ENCODE assay signal across 8 mouse cellular contexts in the genomic region with DNA sequence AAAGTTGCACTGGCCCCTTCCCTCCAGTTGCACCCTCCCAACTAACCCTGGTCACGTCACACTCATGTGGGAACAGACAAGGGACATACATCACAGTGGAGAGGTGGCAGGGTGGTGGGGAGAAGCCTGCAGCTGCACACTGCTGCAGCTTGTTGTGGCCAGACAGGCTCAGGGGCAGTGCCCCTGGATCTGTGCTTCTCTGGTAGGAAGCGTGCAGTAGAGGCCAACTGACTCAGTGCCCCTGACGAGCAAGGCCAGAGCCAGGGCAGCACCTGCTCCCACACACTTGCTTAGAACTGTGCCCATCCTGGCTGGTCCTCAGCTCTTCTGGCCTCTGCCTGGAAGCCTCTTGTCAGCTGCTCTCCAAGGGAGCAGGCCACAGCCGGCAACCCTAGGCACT. TPM values are rescaled to one million over a fixed set of nuclear protein-coding genes. Genes with fewer than 3 reads are reported as not detected.
DNase-seq lines count a peak whose midpoint lies in the region; ATAC-seq lines count a peak whose summit lies in the region.

No protein-coding gene starts in this region.

- WGBS in heart, embryonic 13.5 days: 72% methylated on average over 4 of the region's 4 CpGs
- WGBS in forebrain, embryonic 14.5 days: 75% methylated on average over 4 of the region's 4 CpGs
- 76% methylated on average over 4 of the region's 4 CpGs for WGBS in liver, embryonic 13.5 days (ENCODE audit: insufficient replicate concordance)

- peaks cover 46% of the 10 kb centered on the region for H3K4me1 ChIP-seq in heart, embryonic 13.5 days
- peaks cover 21% of the 10 kb centered on the region for H3K4me1 ChIP-seq in forebrain, embryonic 14.5 days (ENCODE audit: control insufficient read depth, insufficient read depth, low read length)
- H3K4me1 ChIP-seq in liver, embryonic 13.5 days (replicated peaks): peaks cover 71% of the 10 kb centered on the region

- intact Hi-C loops in heart, postnatal 25 days (cut with DNase I): no loop called here

- H3K4me2 ChIP-seq in heart, embryonic 13.5 days: peak overlapping the region; percentile 100
- H3K4me2 ChIP-seq in forebrain, embryonic 14.5 days (ENCODE audit: low read length): peak overlapping the region; percentile 98
- peak overlapping the region; percentile 96 for H3K4me2 ChIP-seq in liver, embryonic 13.5 days

- no peaks in the 10 kb centered on the region for H3K9me3 ChIP-seq in heart, embryonic 13.5 days
- H3K9me3 ChIP-seq in forebrain, embryonic 14.5 days (replicated peaks; ENCODE audit: control insufficient read depth, low read length): no peaks in the 10 kb centered on the region
- H3K9me3 ChIP-seq in liver, embryonic 13.5 days (replicated peaks): no peaks in the 10 kb centered on the region

- peaks cover 70% of the 10 kb centered on the region for H3K36me3 ChIP-seq in heart, embryonic 13.5 days
- H3K36me3 ChIP-seq in forebrain, embryonic 14.5 days (ENCODE audit: control insufficient read depth, insufficient read depth, low read length): peaks cover 64% of the 10 kb centered on the region
- peaks cover 73% of the 10 kb centered on the region for H3K36me3 ChIP-seq in liver, embryonic 13.5 days

- no peak overlapping the region for H3K27ac ChIP-seq in heart, embryonic 13.5 days (replicated peaks)
- no peak overlapping the region for H3K27ac ChIP-seq in forebrain, embryonic 14.5 days (ENCODE audit: low read depth, low read length)
- peak overlapping the region; percentile 90 for H3K27ac ChIP-seq in liver, embryonic 13.5 days

- H3K9ac ChIP-seq in heart, embryonic 13.5 days: peak overlapping the region; percentile 30; the same call in 1 of the 2 replicates
- 0 out of 2 replicates have a peak overlapping the region, but pooled peaks have one; percentile 17 for H3K9ac ChIP-seq in forebrain, embryonic 14.5 days (ENCODE audit: low read length)
- H3K9ac ChIP-seq in liver, embryonic 13.5 days: peak overlapping the region; percentile 95

- H3K4me3 ChIP-seq in heart, embryonic 13.5 days: peak overlapping the region; percentile 87
- peak overlapping the region; percentile 81 for H3K4me3 ChIP-seq in forebrain, embryonic 14.5 days (ENCODE audit: low read depth, low read length)
- peak overlapping the region; percentile 95 for H3K4me3 ChIP-seq in liver, embryonic 13.5 days (replicated peaks)

- ATAC-seq in heart, embryonic 13.5 days (ENCODE audit: extremely low read depth, insufficient number of reproducible peaks, low FRiP score, low TSS enrichment): no peak
- no peak for ATAC-seq in forebrain, embryonic 14.5 days
- ATAC-seq in liver, embryonic 13.5 days (ENCODE audit: low read depth): no peak

- DNase-seq in heart, postnatal 25 days (ENCODE audit: low spot score): no peak
- DNase-seq in adrenal gland, postnatal 25 days: peak; percentile 50
- DNase-seq in forebrain, embryonic 14.5 days (ENCODE audit: low spot score): no peak
- DNase-seq in liver, embryonic 13.5 days: no peak
- DNase-seq in retina, embryonic 14.5 days (ENCODE audit: low spot score): no peak
- no peak for DNase-seq in embryo, embryonic 10.5 days (ENCODE audit: low spot score)
- no peak for DNase-seq in gastrocnemius, postnatal 25 days

- H3K27me3 ChIP-seq in heart, embryonic 13.5 days (replicated peaks): no peaks in the 10 kb centered on the region
- H3K27me3 ChIP-seq in forebrain, embryonic 14.5 days (replicated peaks; ENCODE audit: control insufficient read depth, insufficient read depth, low read length): no peaks in the 10 kb centered on the region
- no peaks in the 10 kb centered on the region for H3K27me3 ChIP-seq in liver, embryonic 13.5 days

RNA-seq across cellular contexts. Expression of gene Nme3, which starts 1.3 kb away (rescaled TPM):
- 32.0 and 41.0 TPM in 2 replicates for polyA plus RNA-seq in heart, embryonic 13.5 days (2015; fragmentation: Nextera tagmentation; extraction: Ambion mirVana)
- 10 to 100 TPM; 33.9 to 35.6 TPM for total RNA-seq in heart, postnatal 25 days (2021)
- 85.2 and 112 TPM in 2 replicates for total RNA-seq in adrenal gland, postnatal 25 days (2021)
- 79.7 and 93.4 TPM in 2 replicates for polyA plus RNA-seq in forebrain, embryonic 14.5 days (2014; fragmentation: Nextera tagmentation; extraction: Ambion mirVana)
- 65.6 and 66.8 TPM in 2 replicates for polyA plus RNA-seq in liver, embryonic 13.5 days (2015; fragmentation: Nextera tagmentation; extraction: Ambion mirVana)
- 1 to 10 TPM; 7.7 to 9.8 TPM for total RNA-seq in gastrocnemius, postnatal 25 days (2021)

RNA-seq across cellular contexts. Expression of gene Mrps34, which starts 2.7 kb away (rescaled TPM):
- 79.2 and 81.5 TPM in 2 replicates for polyA plus RNA-seq in heart, embryonic 13.5 days (2015; fragmentation: Nextera tagmentation; extraction: Ambion mirVana)
- 100 to 1,000 TPM; 110 to 111 TPM for total RNA-seq in heart, postnatal 25 days (2021)
- 147 and 189 TPM in 2 replicates for total RNA-seq in adrenal gland, postnatal 25 days (2021)
- 73.5 and 78.4 TPM in 2 replicates for polyA plus RNA-seq in forebrain, embryonic 14.5 days (2014; fragmentation: Nextera tagmentation; extraction: Ambion mirVana)
- polyA plus RNA-seq in liver, embryonic 13.5 days (2015; fragmentation: Nextera tagmentation; extraction: Ambion mirVana): 84.2 TPM in 2 replicates
- 100 to 1,000 TPM in 1 of 2 experiments, 10 to 100 TPM in 1; 85.9 to 105 TPM for total RNA-seq in gastrocnemius, postnatal 25 days (2021)

RNA-seq across cellular contexts. Expression of gene Eme2, which starts 2.7 kb away (rescaled TPM):
- polyA plus RNA-seq in heart, embryonic 13.5 days (2015; fragmentation: Nextera tagmentation; extraction: Ambion mirVana): 20.7 and 22.5 TPM in 2 replicates
- 10 to 100 TPM; 17.8 to 19.9 TPM for total RNA-seq in heart, postnatal 25 days (2021)
- 54.0 and 69.2 TPM in 2 replicates for total RNA-seq in adrenal gland, postnatal 25 days (2021)
- 18.2 and 23.3 TPM in 2 replicates for polyA plus RNA-seq in forebrain, embryonic 14.5 days (2014; fragmentation: Nextera tagmentation; extraction: Ambion mirVana)
- polyA plus RNA-seq in liver, embryonic 13.5 days (2015; fragmentation: Nextera tagmentation; extraction: Ambion mirVana): 13.8 and 14.6 TPM in 2 replicates
- 10 to 100 TPM in 1 of 2 experiments, 1 to 10 TPM in 1; 8.8 to 10.4 TPM for total RNA-seq in gastrocnemius, postnatal 25 days (2021)

RNA-seq across cellular contexts. Expression of gene Spsb3, which starts 11.2 kb away (rescaled TPM):
- 27.8 and 29.9 TPM in 2 replicates for polyA plus RNA-seq in heart, embryonic 13.5 days (2015; fragmentation: Nextera tagmentation; extraction: Ambion mirVana)
- total RNA-seq in heart, postnatal 25 days (2021): 10 to 100 TPM; 33.4 to 36.3 TPM
- total RNA-seq in adrenal gland, postnatal 25 days (2021): 29.2 and 30.9 TPM in 2 replicates
- polyA plus RNA-seq in forebrain, embryonic 14.5 days (2014; fragmentation: Nextera tagmentation; extraction: Ambion mirVana): 78.3 and 85.0 TPM in 2 replicates
- polyA plus RNA-seq in liver, embryonic 13.5 days (2015; fragmentation: Nextera tagmentation; extraction: Ambion mirVana): 37.9 and 38.4 TPM in 2 replicates
- total RNA-seq in gastrocnemius, postnatal 25 days (2021): 10 to 100 TPM; 27.8 to 31.5 TPM

RNA-seq across cellular contexts. Expression of gene Nubp2, which starts 11.5 kb away (rescaled TPM):
- 36.1 and 41.4 TPM in 2 replicates for polyA plus RNA-seq in heart, embryonic 13.5 days (2015; fragmentation: Nextera tagmentation; extraction: Ambion mirVana)
- 10 to 100 TPM; 18.2 to 19.4 TPM for total RNA-seq in heart, postnatal 25 days (2021)
- 55.1 and 55.9 TPM in 2 replicates for total RNA-seq in adrenal gland, postnatal 25 days (2021)
- polyA plus RNA-seq in forebrain, embryonic 14.5 days (2014; fragmentation: Nextera tagmentation; extraction: Ambion mirVana): 89.6 and 96.1 TPM in 2 replicates
- polyA plus RNA-seq in liver, embryonic 13.5 days (2015; fragmentation: Nextera tagmentation; extraction: Ambion mirVana): 89.3 and 93.2 TPM in 2 replicates
- total RNA-seq in gastrocnemius, postnatal 25 days (2021): 10 to 100 TPM; 10.2 to 13.1 TPM

Comparison
In these comparisons a context has a peak if more than half of its experiments do, and no peak if none do; other contexts are left out.
1. H3K9ac ChIP-seq: peak in every context shown above with its lines; median percentile 95 in liver, embryonic 13.5 days; 30 in heart, embryonic 13.5 days; 17 in forebrain, embryonic 14.5 days.